Mouse (Mus musculus) ES-E14 (cell line): ENCODE results near the gene Edn2.

Source experiments
- CHD2 ChIP-seq: IDR thresholded peaks from 2 replicates; pipeline ENCODE4 v1.6.1; 2014; ENCODE audit warnings: mild to moderate bottlenecking, low read depth, low read length, inconsistent platforms
- HCFC1 ChIP-seq: IDR thresholded peaks from 2 replicates; pipeline ENCODE4 v1.6.1; 2012; ENCODE audit warnings: low read length, inconsistent platforms, borderline replicate concordance; ENCODE audit not compliant: insufficient read depth
- ZC3H11A ChIP-seq: IDR thresholded peaks from 2 replicates; pipeline ENCODE4 v1.6.1; 2012; ENCODE audit warnings: low read depth, mild to moderate bottlenecking, inconsistent platforms, low read length, borderline replicate concordance
- ZNF384 ChIP-seq: IDR thresholded peaks from 2 replicates; pipeline ENCODE4 v1.6.1; 2012; ENCODE audit warnings: low read depth, low read length, inconsistent platforms

GRCm38 (mm10) chr4:120145931-120146330 lies 15.1 kb upstream of the Edn2 start:
- no peak for TF ChIP-seq HCFC1
- TF ChIP-seq CHD2: no peak
- no peak for TF ChIP-seq ZNF384
- TF ChIP-seq ZC3H11A: no peak
